Mouse (Mus musculus) neural tube, embryonic 10.5 days (tissue): ENCODE measurements around the gene Rtp1.

Experiments
- DNase-seq: peaks from one replicate; pipeline ENCODE4 v3.0.0-alpha.2; 2017; ENCODE audit warnings: low spot score; ENCODE audit errors: extremely low spot score

Gene Rtp1

GRCm38 (mm10) chr16:23454376-23454775 lies 25.4 kb downstream of the Rtp1 start:
- DNase-seq, result no peak

GRCm38 (mm10) chr16:23456534-23456933 lies 27.6 kb downstream of the Rtp1 start:
- DNase-seq, result no peak

- no peak for DNase-seq
Measured at GRCm38 (mm10) chr16:23457338-23457737, 28.4 kb downstream of the Rtp1 start.

- no peak for DNase-seq
Measured at GRCm38 (mm10) chr16:23458906-23459588, 30.1 kb downstream of the Rtp1 start.

- DNase-seq, result no peak
Measured at GRCm38 (mm10) chr16:23463671-23464347, 34.9 kb downstream of the Rtp1 start.

- DNase-seq, result no peak
Measured at GRCm38 (mm10) chr16:23471551-23471950, 42.6 kb downstream of the Rtp1 start.

- DNase-seq, result no peak
Measured at GRCm38 (mm10) chr16:23472046-23472445, 43.1 kb downstream of the Rtp1 start.

- DNase-seq, result no peak
Measured at GRCm38 (mm10) chr16:23475651-23476050, 46.7 kb downstream of the Rtp1 start.

- DNase-seq, result no peak
Measured at GRCm38 (mm10) chr16:23476598-23476997, 47.7 kb downstream of the Rtp1 start.

- no peak for DNase-seq
Measured at GRCm38 (mm10) chr16:23479872-23480603, 51.1 kb downstream of the Rtp1 start.

GRCm38 (mm10) chr16:23482218-23482617 lies 53.3 kb downstream of the Rtp1 start:
- no peak for DNase-seq

- no peak for DNase-seq
Measured at GRCm38 (mm10) chr16:23482846-23483245, 53.9 kb downstream of the Rtp1 start.

GRCm38 (mm10) chr16:23483292-23483691 lies 54.4 kb downstream of the Rtp1 start:
- DNase-seq, result no peak
